Mouse (Mus musculus): ENCODE measurements around the gene Gm5580.
"Not testable (repeated sequence)": the region's sequence is repeated elsewhere in the genome, so short reads cannot be mapped to it uniquely, and the experiment has no call there.

Gm5580 gene

DNA sequence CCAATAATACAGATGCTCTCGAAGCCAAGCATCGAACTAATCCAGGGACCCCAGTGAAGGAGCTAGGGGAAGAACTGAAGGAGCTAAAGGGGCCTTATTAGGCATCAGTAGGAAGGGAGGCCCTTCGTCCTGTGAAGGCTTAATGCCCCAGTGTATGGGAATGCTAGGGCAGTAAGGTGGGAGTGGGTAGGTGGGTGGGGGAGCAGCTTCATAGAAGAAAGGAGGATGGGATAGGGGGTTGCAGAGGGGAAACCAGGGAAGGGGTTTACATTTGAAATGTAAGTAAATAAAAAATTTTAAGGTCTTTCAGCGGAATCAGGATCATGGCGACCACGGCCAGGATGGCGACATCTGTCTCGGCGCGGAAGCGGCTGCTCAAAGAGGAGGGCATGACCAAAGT, at the start of gene Gm5580:
Gene Gm5580, plus strand, starts transcription at position 301 of the 400 bp plus-strand sequence.
- not testable (repeated sequence) for DNase-seq (ENCODE audit: low spot score in 2 of 2)

DNA sequence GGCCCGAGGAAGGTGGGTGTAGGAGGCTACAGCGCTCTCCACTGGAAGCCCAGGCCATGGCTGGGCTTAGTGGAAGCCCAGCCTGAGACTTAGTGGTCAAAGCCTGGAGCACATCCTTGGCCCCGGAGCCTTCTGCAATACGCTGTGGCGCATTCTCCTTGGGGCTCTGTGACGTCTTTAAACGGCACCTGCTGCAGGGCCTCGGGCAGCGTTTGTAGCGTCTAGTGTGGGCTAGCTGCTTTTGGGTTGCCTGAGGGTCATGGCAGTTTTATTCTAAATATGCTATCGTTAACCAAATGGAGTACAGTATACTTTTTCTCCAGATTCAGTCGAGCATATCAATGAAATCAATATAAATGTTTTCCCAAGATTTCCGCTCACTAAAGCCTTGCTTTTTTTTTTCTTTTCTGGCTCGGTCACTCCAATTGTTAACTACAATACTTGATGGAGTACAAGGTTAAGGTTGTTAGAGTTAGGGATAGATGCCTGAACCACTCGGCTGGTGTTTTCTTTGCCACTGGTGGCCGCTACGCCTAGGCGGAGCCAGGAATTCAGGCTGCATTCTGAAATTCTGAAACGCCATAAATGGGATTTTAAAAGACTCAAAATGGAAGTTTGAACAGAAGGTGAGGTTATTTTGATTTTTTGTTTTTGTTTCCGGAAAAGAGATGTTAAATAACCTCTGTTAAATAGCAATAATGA, 44.5 kb upstream of the Gm5580 start, which contains the start of gene Olfr212:
Gene Olfr212, plus strand, starts transcription at position 215 of the 702 bp plus-strand sequence.
- DNase-seq (ENCODE audit: low spot score in 2 of 2), result not testable (repeated sequence)

GRCm38 (mm10) chr6:116514832-116515231, 36.1 kb upstream of the Gm5580 start:
- no peak for DNase-seq (ENCODE audit: low spot score in 2 of 2)

DNA sequence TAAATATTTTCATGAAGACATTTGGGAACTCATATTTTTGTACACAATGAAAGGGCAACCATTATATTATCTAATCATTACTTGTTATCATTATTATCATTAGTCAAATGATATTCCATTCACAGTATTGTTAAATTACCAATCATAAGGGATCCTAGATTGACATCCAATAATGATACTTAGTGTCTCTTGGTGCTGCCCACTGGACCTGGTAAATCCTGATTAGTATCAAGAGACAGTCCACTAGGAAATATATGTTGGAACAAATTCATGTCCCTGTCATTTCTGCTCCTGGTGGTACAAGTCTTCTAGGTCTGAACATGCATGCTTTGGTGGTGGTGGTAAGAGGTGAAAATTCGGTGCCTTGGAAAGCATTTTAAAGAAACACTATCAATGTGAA, 12.8 kb upstream of the Gm5580 start, which contains the start of gene Olfr213:
Gene Olfr213, plus strand, starts transcription at position 301 of the 400 bp plus-strand sequence.
- DNase-seq (ENCODE audit: low spot score in 2 of 2), result no peak

- DNase-seq (ENCODE audit: low spot score in 2 of 2), result no peak
Measured at GRCm38 (mm10) chr6:116542500-116542899, 8.4 kb upstream of the Gm5580 start.

- DNase-seq (ENCODE audit: low spot score in 2 of 2), result no peak
Measured at GRCm38 (mm10) chr6:116553935-116554334, 3.0 kb downstream of the Gm5580 start, which contains the start of gene Olfr214. Olfr214 (plus strand) TSS chr6:116554235.

GRCm38 (mm10) chr6:116554952-116555351, 4.0 kb downstream of the Gm5580 start:
- DNase-seq (ENCODE audit: low spot score in 2 of 2), result no peak

DNA sequence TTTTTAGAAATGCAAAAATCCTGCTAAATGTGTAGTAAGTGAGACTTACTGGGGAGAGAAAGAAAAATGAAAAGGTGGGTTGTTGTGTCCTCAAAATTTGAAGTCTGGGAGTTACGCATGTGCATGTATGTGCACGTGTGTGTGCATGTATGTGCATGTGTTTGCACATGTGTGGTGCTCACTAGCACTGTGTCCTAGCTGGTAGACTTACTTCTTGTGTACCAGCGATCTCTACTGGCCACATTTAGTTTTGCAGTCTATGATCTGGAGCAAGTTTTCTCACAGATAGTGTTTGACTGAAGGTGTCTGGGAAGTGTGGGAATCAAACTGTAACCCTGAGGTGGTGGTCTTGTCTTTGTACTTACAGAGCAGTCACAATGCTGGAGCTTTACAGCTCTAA, 18.9 kb downstream of the Gm5580 start:
- no peak for DNase-seq (ENCODE audit: low spot score in 2 of 2)

GRCm38 (mm10) chr6:116584095-116584494, 33.2 kb downstream of the Gm5580 start, which contains the start of gene Olfr215:
Olfr215 (minus strand) TSS chr6:116584195.
- no peak for DNase-seq (ENCODE audit: low spot score in 2 of 2)

DNA sequence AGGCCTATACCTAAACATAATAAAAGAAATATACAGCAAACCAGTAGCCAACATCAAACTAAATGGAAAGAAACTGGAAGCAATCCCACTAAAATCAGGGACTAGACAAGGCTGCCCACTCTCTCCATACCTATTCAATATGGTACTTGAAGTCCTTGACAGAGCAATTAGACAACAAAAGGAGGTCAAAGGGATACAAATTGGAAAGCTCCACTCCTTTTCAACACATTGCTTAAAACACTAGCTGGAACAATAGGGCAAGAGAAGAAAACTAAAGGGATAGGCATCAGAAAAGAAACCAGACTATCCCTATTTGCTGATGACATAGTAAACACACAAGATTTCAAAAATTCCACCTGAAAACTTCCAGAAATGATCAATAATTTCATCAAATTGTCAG, 50.0 kb downstream of the Gm5580 start:
- not testable (repeated sequence) for DNase-seq (ENCODE audit: low spot score in 2 of 2)
